Mouse (Mus musculus): Measurements from ENCODE around the gene Prkcb. TPM values are rescaled to one million over a fixed set of nuclear protein-coding genes. Genes with fewer than 3 reads are reported as not detected.

Prkcb gene
- polyA plus RNA-seq, 1 experiment from 2014 or later: 3.2 TPM

DNA sequence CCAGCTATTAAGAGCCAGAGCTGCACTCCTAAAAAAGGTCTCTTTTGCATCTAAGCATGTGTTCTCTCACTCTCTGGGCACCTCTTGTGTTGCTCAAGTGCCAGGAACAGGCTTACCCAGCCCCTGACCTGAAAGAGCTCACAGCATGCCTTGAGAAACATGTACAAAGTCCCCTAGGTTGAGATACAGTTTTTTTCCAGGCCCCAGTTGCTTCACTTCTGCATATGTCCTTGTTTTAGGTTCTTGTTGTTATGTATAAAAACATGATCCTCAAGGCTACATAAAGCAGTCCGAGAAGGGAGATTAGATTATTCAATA lies 291.6 kb downstream of the Prkcb start:
- Histone ChIP-seq H3K4me3 (no peak overlapping the region), H3K27me3 (replicated peaks; ENCODE audit: low read depth, poor library complexity, severe bottlenecking) (no peaks in the 10 kb centered on the region), H3K36me3 (replicated peaks) (no peaks in the 10 kb centered on the region), H3K27ac (replicated peaks) (no peak overlapping the region), H3K4me1 (peaks cover 8% of the 10 kb centered on the region), H3K9me3 (no peaks in the 10 kb centered on the region)
- DNase-seq (ENCODE audit: low spot score): no peak
- 96% methylated on average over 1 of the region's 1 CpGs for WGBS

GRCm38 (mm10) chr7:122584421-122585151 lies 296.0 kb downstream of the Prkcb start:
- Histone ChIP-seq H3K36me3 (replicated peaks) (no peaks in the 10 kb centered on the region), H3K4me3 (no peak overlapping the region), H3K4me1 (no peaks in the 10 kb centered on the region), H3K9me3 (no peaks in the 10 kb centered on the region), H3K27me3 (replicated peaks; ENCODE audit: low read depth, poor library complexity, severe bottlenecking) (no peaks in the 10 kb centered on the region), H3K27ac (replicated peaks) (no peak overlapping the region)
- no peak for DNase-seq (ENCODE audit: low spot score)
- WGBS: 85% methylated on average over 14 of the region's 14 CpGs

DNA sequence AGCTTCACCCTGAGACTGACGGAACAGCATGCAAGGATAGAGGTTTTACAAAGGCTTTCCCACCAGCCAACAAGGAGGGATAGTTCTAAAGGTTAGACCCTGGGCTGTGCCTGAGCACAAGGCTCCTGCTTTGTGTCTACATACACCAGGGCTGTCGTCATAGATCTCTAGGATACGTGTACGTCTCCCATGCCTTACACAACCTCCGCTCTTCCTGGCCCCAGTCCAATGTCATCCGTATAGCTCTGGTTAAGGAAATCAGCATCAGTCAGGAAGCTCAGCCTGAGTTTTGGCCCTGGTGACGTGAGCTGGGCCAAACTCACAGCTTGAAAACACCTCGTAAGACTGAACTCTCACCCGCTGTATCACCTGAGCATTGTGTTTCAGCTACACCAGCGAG lies 307.3 kb downstream of the Prkcb start:
- H3K27ac ChIP-seq (replicated peaks): no peak overlapping the region
- H3K9me3 ChIP-seq: no peaks in the 10 kb centered on the region
- 89% methylated on average over 10 of the region's 10 CpGs for WGBS
- H3K4me3 ChIP-seq: no peak overlapping the region
- H3K36me3 ChIP-seq (replicated peaks): no peaks in the 10 kb centered on the region
- H3K4me1 ChIP-seq: peaks cover 29% of the 10 kb centered on the region
- no peak for DNase-seq (ENCODE audit: low spot score)
- no peaks in the 10 kb centered on the region for H3K27me3 ChIP-seq (replicated peaks; ENCODE audit: low read depth, poor library complexity, severe bottlenecking)

DNA sequence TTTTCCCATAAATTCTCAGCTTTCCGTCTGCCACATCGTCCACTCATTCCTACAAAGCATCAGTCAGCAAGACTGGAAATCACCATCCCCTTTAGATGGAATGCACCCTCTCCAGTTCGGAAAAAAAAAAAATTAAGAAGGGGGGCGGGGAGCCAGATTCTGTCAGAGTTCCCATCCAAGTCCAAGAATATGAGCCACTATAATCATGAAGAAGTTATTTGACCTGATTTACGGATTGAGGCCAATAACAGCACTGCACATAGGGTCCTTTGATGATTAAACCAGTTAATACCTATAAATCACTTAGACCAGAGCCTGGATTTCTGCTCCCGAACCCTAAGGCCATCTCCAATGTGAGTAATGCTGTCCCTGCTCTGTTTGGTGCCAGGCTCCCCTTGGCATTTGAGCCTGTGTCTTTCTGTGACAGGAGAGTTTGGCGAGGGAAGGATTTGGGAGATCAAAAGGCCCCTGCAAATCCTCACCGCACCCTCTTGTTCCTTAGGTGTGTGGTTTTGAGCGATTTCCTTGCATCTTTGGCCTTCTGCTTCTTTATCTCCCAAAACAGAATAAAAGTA lies 308.1 kb downstream of the Prkcb start:
- DNase-seq (ENCODE audit: low spot score): no peak
- no peak overlapping the region for H3K27ac ChIP-seq (replicated peaks)
- no peaks in the 10 kb centered on the region for H3K36me3 ChIP-seq (replicated peaks)
- no peak overlapping the region for H3K4me3 ChIP-seq
- H3K4me1 ChIP-seq: peaks cover 33% of the 10 kb centered on the region
- no peaks in the 10 kb centered on the region for H3K9me3 ChIP-seq
- H3K27me3 ChIP-seq (replicated peaks; ENCODE audit: low read depth, poor library complexity, severe bottlenecking): no peaks in the 10 kb centered on the region
- WGBS: 83% methylated on average over 9 of the region's 9 CpGs

DNA sequence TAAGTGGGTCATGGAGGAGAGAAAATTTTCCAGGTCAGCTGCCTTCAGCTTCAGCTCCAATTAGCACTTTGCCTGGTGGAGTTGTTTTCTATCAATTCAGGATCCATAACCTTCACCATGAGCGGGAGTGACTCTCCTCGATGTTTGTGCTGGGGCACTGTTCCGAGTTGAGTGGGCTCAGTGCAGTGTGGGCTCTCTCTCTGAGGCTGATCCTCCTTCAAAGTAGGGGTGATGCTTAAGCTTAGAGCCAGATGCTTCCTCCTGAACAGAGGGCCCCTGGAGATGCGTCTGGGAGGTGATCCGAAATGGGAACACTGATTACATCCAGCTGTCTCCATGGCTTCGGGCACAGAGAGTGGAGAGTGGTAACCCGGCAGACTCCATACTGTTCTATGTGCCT lies 308.8 kb downstream of the Prkcb start:
- H3K27ac ChIP-seq (replicated peaks): no peak overlapping the region
- 56% methylated on average over 7 of the region's 7 CpGs for WGBS
- no peaks in the 10 kb centered on the region for H3K36me3 ChIP-seq (replicated peaks)
- peak; percentile 20 for DNase-seq (ENCODE audit: low spot score)
- peaks cover 33% of the 10 kb centered on the region for H3K4me1 ChIP-seq
- no peak overlapping the region for H3K4me3 ChIP-seq
- no peaks in the 10 kb centered on the region for H3K27me3 ChIP-seq (replicated peaks; ENCODE audit: low read depth, poor library complexity, severe bottlenecking)
- H3K9me3 ChIP-seq: no peaks in the 10 kb centered on the region

- no peaks in the 10 kb centered on the region for H3K9me3 ChIP-seq
- peaks cover 30% of the 10 kb centered on the region for H3K4me1 ChIP-seq
- no peaks in the 10 kb centered on the region for H3K36me3 ChIP-seq (replicated peaks)
- no peak overlapping the region for H3K27ac ChIP-seq (replicated peaks)
- H3K4me3 ChIP-seq: no peak overlapping the region
- 74% methylated on average over 7 of the region's 7 CpGs for WGBS
- DNase-seq (ENCODE audit: low spot score): no peak
- H3K27me3 ChIP-seq (replicated peaks; ENCODE audit: low read depth, poor library complexity, severe bottlenecking): no peaks in the 10 kb centered on the region
Observed at GRCm38 (mm10) chr7:122600856-122601255, 312.3 kb downstream of the Prkcb start.

GRCm38 (mm10) chr7:122605066-122605465 lies 316.5 kb downstream of the Prkcb start:
- no peak overlapping the region for H3K27ac ChIP-seq (replicated peaks)
- peaks cover 13% of the 10 kb centered on the region for H3K4me1 ChIP-seq
- no peaks in the 10 kb centered on the region for H3K27me3 ChIP-seq (replicated peaks; ENCODE audit: low read depth, poor library complexity, severe bottlenecking)
- H3K9me3 ChIP-seq: no peaks in the 10 kb centered on the region
- DNase-seq (ENCODE audit: low spot score): no peak
- WGBS: 90% methylated on average over 5 of the region's 5 CpGs
- H3K4me3 ChIP-seq: no peak overlapping the region
- no peaks in the 10 kb centered on the region for H3K36me3 ChIP-seq (replicated peaks)

DNA sequence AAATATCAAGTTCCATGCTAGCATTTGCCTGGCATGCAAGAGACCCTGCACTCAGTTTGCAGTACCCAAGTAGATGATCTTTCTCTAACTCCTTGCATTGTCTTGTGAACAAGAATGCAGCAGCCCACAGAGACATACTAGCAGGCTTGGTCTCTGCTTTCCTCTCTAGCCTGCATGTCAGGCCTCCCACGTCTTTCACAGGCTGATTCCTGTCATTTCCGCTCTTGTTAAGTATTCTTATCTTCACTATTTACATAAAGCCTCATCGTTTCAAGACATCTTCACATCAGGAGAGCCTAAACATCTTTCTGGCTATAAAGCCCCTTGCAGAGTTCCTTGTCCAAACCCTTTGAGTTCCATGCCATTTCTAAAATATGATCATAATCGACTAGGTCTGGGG lies 320.9 kb downstream of the Prkcb start:
- DNase-seq (ENCODE audit: low spot score): no peak
- 87% methylated on average over 4 of the region's 4 CpGs for WGBS
- Histone ChIP-seq H3K27ac (replicated peaks) (no peak overlapping the region), H3K27me3 (replicated peaks; ENCODE audit: low read depth, poor library complexity, severe bottlenecking) (no peaks in the 10 kb centered on the region), H3K36me3 (replicated peaks) (no peaks in the 10 kb centered on the region), H3K9me3 (no peaks in the 10 kb centered on the region), H3K4me3 (no peak overlapping the region), H3K4me1 (no peaks in the 10 kb centered on the region)

- Histone ChIP-seq H3K4me3 (no peak overlapping the region), H3K27me3 (replicated peaks; ENCODE audit: low read depth, poor library complexity, severe bottlenecking) (no peaks in the 10 kb centered on the region), H3K36me3 (replicated peaks) (no peaks in the 10 kb centered on the region), H3K27ac (replicated peaks) (no peak overlapping the region), H3K9me3 (no peaks in the 10 kb centered on the region), H3K4me1 (no peaks in the 10 kb centered on the region)
- 86% methylated on average over 7 of the region's 7 CpGs for WGBS
- DNase-seq (ENCODE audit: low spot score): no peak
Observed at GRCm38 (mm10) chr7:122610161-122610560, 321.6 kb downstream of the Prkcb start.

DNA sequence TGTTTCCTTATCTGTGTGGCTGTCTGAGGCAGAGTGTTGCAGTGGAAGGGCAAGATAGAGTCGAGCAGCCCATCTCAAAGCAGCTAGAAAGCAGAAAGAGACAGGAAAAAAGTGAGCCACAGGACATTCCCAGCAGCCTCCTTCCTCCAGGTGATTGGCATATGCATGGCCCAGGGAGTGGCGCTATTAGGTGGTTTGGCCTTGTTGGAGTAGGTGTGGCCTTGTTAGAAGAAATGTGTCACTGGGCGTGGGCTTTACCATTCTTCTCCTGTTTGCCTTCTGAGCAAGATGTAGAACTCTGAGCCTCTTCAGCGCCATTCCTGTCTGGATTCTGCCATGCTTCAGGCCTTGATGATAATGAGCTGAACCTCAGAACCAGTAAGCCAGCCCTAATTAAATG lies 325.3 kb downstream of the Prkcb start:
- 84% methylated on average over 4 of the region's 4 CpGs for WGBS
- H3K9me3 ChIP-seq: no peaks in the 10 kb centered on the region
- H3K4me1 ChIP-seq: no peaks in the 10 kb centered on the region
- no peak overlapping the region for H3K4me3 ChIP-seq
- no peaks in the 10 kb centered on the region for H3K27me3 ChIP-seq (replicated peaks; ENCODE audit: low read depth, poor library complexity, severe bottlenecking)
- H3K36me3 ChIP-seq (replicated peaks): no peaks in the 10 kb centered on the region
- no peak for DNase-seq (ENCODE audit: low spot score)
- H3K27ac ChIP-seq (replicated peaks): no peak overlapping the region

GRCm38 (mm10) chr7:122622125-122622774 lies 333.7 kb downstream of the Prkcb start:
- no peaks in the 10 kb centered on the region for H3K36me3 ChIP-seq (replicated peaks)
- WGBS: 32% methylated on average over 9 of the region's 9 CpGs
- H3K27me3 ChIP-seq (replicated peaks; ENCODE audit: low read depth, poor library complexity, severe bottlenecking): no peaks in the 10 kb centered on the region
- DNase-seq (ENCODE audit: low spot score): no peak
- no peaks in the 10 kb centered on the region for H3K9me3 ChIP-seq
- H3K27ac ChIP-seq (replicated peaks): no peak overlapping the region
- H3K4me1 ChIP-seq: peaks cover 11% of the 10 kb centered on the region
- H3K4me3 ChIP-seq: no peak overlapping the region

DNA sequence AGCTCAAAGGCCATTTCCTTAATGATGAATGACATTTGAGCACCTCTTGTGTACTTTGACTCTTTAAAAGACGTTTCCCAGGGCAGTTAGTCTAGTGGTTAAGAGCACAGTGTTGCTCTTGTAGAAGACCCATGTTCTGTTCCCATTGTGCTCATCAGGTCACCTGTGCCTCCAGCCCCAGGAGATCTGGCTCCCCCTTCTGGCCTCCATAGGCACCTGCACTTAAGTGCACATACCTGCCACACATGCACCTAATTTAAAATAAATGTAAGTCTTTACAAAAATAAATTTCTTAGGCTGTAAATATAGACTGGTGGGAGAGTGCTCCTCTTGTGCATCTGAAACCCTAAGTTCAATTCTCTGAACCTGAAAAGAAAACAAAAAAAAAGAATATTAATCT lies 335.2 kb downstream of the Prkcb start:
- no peak for DNase-seq (ENCODE audit: low spot score)
- H3K9me3 ChIP-seq: no peaks in the 10 kb centered on the region
- no peaks in the 10 kb centered on the region for H3K36me3 ChIP-seq (replicated peaks)
- no peaks in the 10 kb centered on the region for H3K27me3 ChIP-seq (replicated peaks; ENCODE audit: low read depth, poor library complexity, severe bottlenecking)
- H3K4me1 ChIP-seq: peaks cover 11% of the 10 kb centered on the region
- H3K27ac ChIP-seq (replicated peaks): no peak overlapping the region
- 50% methylated on average over 1 of the region's 1 CpGs for WGBS
- H3K4me3 ChIP-seq: no peak overlapping the region

GRCm38 (mm10) chr7:122628050-122628449 lies 339.5 kb downstream of the Prkcb start:
- Histone ChIP-seq H3K36me3 (replicated peaks) (no peaks in the 10 kb centered on the region), H3K27me3 (replicated peaks; ENCODE audit: low read depth, poor library complexity, severe bottlenecking) (no peaks in the 10 kb centered on the region), H3K4me1 (no peaks in the 10 kb centered on the region), H3K9me3 (no peaks in the 10 kb centered on the region), H3K4me3 (no peak overlapping the region), H3K27ac (replicated peaks) (no peak overlapping the region)
- 93% methylated on average over 5 of the region's 5 CpGs for WGBS
- DNase-seq (ENCODE audit: low spot score): no peak
